In genomic region chr4:42675415-42675814, GRCm38 (mm10) we compare ENCODE assay signal across 27 mouse cellular contexts. TPM values are rescaled to one million over a fixed set of nuclear protein-coding genes. Genes with fewer than 3 reads are reported as not detected.
"Had no signal": no experiment of that assay in that cellular context is flagged by ENCODE, and none has a peak within 500 bp of the region (broad histone marks: within the 10 kb centered on the region; RNA-seq: fewer than 3 reads in every experiment).

No protein-coding gene starts in this region.

RNA-seq across cellular contexts. Expression of gene Il11ra2, which starts 13.7 kb away (rescaled TPM):
- polyA plus RNA-seq: heart, embryonic 10.5 days; heart, embryonic 11.5 days; heart, embryonic 12.5 days; heart, embryonic 13.5 days; heart, embryonic 14.5 days; heart, embryonic 15.5 days; heart, embryonic 16.5 days; heart, postnatal 0 days; hindbrain, embryonic 10.5 days; hindbrain, embryonic 11.5 days; hindbrain, embryonic 12.5 days; hindbrain, embryonic 13.5 days; hindbrain, embryonic 14.5 days; hindbrain, embryonic 15.5 days; hindbrain, embryonic 16.5 days; hindbrain, postnatal 0 days; inflammation-experienced regulatory T-cells, adult 6 months; intestine, embryonic 14.5 days; intestine, embryonic 15.5 days; intestine, embryonic 16.5 days; kidney, embryonic 14.5 days; kidney, embryonic 16.5 days; kidney, postnatal 0 days; large intestine, adult 2 months had no signal

RNA-seq across cellular contexts. Expression of gene Ccl27b, which starts 20.4 kb away (rescaled TPM):
- polyA plus RNA-seq: heart, embryonic 10.5 days; heart, embryonic 11.5 days; heart, embryonic 12.5 days; heart, embryonic 13.5 days; heart, embryonic 14.5 days; heart, embryonic 15.5 days; heart, embryonic 16.5 days; heart, postnatal 0 days; hindbrain, embryonic 10.5 days; hindbrain, embryonic 11.5 days; hindbrain, embryonic 12.5 days; hindbrain, embryonic 13.5 days; hindbrain, embryonic 14.5 days; hindbrain, embryonic 15.5 days; hindbrain, embryonic 16.5 days; inflammation-experienced regulatory T-cells, adult 6 months; intestine, embryonic 14.5 days; intestine, embryonic 15.5 days; intestine, embryonic 16.5 days; intestine, postnatal 0 days; kidney, adult 2 months; kidney, embryonic 14.5 days; kidney, embryonic 15.5 days; kidney, embryonic 16.5 days; kidney, postnatal 0 days; large intestine, adult 2 months had no signal

RNA-seq across cellular contexts. Expression of gene Gm2564, which starts 45.9 kb away (rescaled TPM):
- polyA plus RNA-seq: heart, embryonic 10.5 days; heart, embryonic 12.5 days; heart, embryonic 13.5 days; heart, embryonic 14.5 days; heart, embryonic 15.5 days; hindbrain, embryonic 10.5 days; hindbrain, embryonic 11.5 days; hindbrain, embryonic 12.5 days; hindbrain, embryonic 13.5 days; hindbrain, embryonic 14.5 days; hindbrain, embryonic 15.5 days; inflammation-experienced regulatory T-cells, adult 6 months; intestine, embryonic 15.5 days; intestine, embryonic 16.5 days; kidney, embryonic 14.5 days had no signal

RNA-seq across cellular contexts. Expression of gene 4930578G10Rik, which starts 59.9 kb away (rescaled TPM):
- polyA plus RNA-seq: heart, embryonic 10.5 days; heart, embryonic 11.5 days; heart, embryonic 13.5 days; heart, embryonic 14.5 days; heart, embryonic 15.5 days; heart, embryonic 16.5 days; heart, postnatal 0 days; inflammation-experienced regulatory T-cells, adult 6 months; intestine, embryonic 15.5 days; intestine, embryonic 16.5 days; intestine, postnatal 0 days; kidney, embryonic 14.5 days; kidney, embryonic 15.5 days; kidney, postnatal 0 days; large intestine, adult 2 months had no signal
